Mouse (Mus musculus): ENCODE measurements around the gene Ssbp3. TPM values are rescaled to one million over a fixed set of nuclear protein-coding genes. Genes with fewer than 3 reads are reported as not detected.

Gene Ssbp3
- polyA plus RNA-seq, 1 experiment: 121 TPM

GRCm38 (mm10) chr4:107019027-107019426 is 108.5 kb downstream of the Ssbp3 start:
- TF ChIP-seq CTCF (IDR thresholded peaks at IDR 0.05; ENCODE audit: extremely low read depth, insufficient read depth, low read length) (no peak), POLR2A (IDR thresholded peaks at IDR 0.05; ENCODE audit: extremely low read depth, insufficient read depth, low read length) (no peak)
- Histone ChIP-seq H3K4me1 (ENCODE audit: control insufficient read depth, insufficient read depth, low read length) (peaks cover 10% of the 10 kb centered on the region; the same call in 1 of the 2 replicates), H3K27ac (ENCODE audit: insufficient read depth, low read length) (no peak overlapping the region), H3K4me3 (ENCODE audit: insufficient read depth, low read length) (no peak overlapping the region)

DNA sequence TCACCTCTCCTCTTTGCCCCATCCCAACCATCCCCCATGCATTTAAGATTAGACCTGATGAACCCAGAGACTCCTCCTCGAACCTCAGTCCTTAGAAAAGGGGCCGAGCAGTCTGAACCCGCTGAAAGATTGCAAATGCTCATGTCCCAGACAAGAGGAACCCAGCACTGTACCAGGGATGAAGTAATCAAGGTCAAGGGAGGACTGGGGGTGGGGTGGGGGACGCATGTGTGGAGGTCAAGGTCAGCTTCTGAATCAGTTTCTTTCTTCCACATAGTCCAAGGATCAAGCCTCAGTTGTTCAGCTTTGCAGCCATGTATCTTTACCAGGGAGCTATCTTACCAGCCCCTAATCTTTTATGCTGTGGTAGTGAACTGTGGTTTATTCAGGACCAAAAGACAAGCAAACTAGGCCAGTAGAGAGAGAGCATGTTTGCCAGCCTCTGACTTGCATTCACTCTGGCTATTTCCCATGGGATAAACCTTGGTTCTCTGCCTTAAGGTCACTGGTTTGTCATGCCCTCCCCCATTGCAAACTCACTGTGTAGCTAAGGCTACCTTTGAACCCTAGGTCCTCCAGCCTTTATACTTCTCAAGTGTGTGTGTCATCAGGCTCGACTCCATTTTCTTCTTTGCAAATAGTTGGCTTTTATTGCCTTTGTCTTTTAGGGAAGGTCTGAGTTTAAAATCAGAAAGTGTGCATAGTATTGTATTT is 109.9 kb downstream of the Ssbp3 start:
- no peak overlapping the region for H3K27ac ChIP-seq (ENCODE audit: insufficient read depth, low read length)
- TF ChIP-seq POLR2A (IDR thresholded peaks at IDR 0.05; ENCODE audit: extremely low read depth, insufficient read depth, low read length): no peak
- no peak for TF ChIP-seq CTCF (IDR thresholded peaks at IDR 0.05; ENCODE audit: extremely low read depth, insufficient read depth, low read length)
- H3K4me1 ChIP-seq (ENCODE audit: control insufficient read depth, insufficient read depth, low read length): peaks cover 8% of the 10 kb centered on the region; the same call in 1 of the 2 replicates
- H3K4me3 ChIP-seq (ENCODE audit: insufficient read depth, low read length): no peak overlapping the region

DNA sequence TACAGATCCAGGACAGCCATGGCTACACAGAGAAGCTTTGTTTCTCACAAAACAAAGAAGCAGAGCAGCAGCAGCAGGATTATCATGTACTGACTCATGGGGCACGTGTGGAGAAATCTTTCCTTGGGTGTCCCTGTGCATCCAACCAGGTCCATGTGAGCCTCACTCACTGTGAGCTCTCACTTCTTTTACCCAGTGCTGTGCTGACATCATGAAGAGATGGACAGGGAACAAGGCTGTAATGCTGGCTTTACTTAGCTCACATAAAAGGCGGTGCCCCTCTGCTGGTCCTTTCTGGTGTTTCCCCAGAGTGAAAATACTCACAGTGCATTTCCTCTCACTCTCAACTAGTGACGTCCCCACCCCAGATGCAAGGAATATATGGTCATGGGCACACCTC is 111.0 kb downstream of the Ssbp3 start:
- H3K27ac ChIP-seq (ENCODE audit: insufficient read depth, low read length): no peak overlapping the region
- H3K4me3 ChIP-seq (ENCODE audit: insufficient read depth, low read length): no peak overlapping the region
- H3K4me1 ChIP-seq (ENCODE audit: control insufficient read depth, insufficient read depth, low read length): peaks cover 7% of the 10 kb centered on the region; the same call in 1 of the 2 replicates
- no peak for TF ChIP-seq CTCF (IDR thresholded peaks at IDR 0.05; ENCODE audit: extremely low read depth, insufficient read depth, low read length)
- TF ChIP-seq POLR2A (IDR thresholded peaks at IDR 0.05; ENCODE audit: extremely low read depth, insufficient read depth, low read length): no peak

DNA sequence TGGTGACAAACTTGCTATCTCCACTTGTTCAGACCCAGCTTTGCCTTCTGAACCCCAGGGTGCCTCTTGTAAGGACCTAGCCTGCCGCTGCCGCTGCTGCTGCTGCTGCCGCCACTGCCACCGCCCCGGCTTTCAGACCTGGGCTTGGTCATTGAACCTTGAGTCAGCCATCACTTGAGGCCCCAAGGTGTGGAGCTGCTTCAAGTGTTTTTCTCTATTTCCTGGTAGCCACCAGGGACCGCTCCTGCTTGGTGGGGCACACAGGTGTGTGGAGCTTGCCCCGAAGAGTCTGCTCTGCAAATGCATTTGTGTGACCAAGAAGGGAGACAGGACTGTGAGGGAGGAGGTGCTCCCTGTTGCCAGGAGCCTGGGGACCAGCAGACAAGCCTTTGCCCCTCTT is 114.4 kb downstream of the Ssbp3 start:
- Histone ChIP-seq H3K4me1 (ENCODE audit: control insufficient read depth, insufficient read depth, low read length) (no peaks in the 10 kb centered on the region), H3K27ac (ENCODE audit: insufficient read depth, low read length) (no peak overlapping the region), H3K4me3 (ENCODE audit: insufficient read depth, low read length) (no peak overlapping the region)
- TF ChIP-seq CTCF (IDR thresholded peaks at IDR 0.05; ENCODE audit: extremely low read depth, insufficient read depth, low read length) (no peak), POLR2A (IDR thresholded peaks at IDR 0.05; ENCODE audit: extremely low read depth, insufficient read depth, low read length) (no peak)

DNA sequence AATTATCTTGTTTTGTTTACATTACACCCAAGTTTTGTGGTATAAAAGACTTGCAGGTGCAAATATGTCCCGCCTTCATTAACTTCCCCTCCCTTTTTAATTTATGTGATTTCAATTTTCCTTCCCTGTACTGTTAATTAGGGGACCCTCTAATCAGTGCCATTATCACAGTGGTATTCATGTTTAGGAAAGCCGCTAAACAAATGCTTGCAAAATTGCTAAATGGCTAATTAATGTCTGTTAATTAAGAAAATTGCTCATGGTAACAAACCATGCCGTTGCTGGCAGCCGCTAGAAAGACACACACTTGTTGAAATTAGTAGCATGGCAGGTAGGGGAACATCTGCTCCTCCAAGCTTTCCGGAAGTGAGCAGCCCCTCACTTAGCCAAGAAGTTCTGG is 114.9 kb downstream of the Ssbp3 start:
- Histone ChIP-seq H3K4me1 (ENCODE audit: control insufficient read depth, insufficient read depth, low read length) (no peaks in the 10 kb centered on the region), H3K4me3 (ENCODE audit: insufficient read depth, low read length) (no peak overlapping the region), H3K27ac (ENCODE audit: insufficient read depth, low read length) (no peak overlapping the region)
- no peak for TF ChIP-seq CTCF (IDR thresholded peaks at IDR 0.05; ENCODE audit: extremely low read depth, insufficient read depth, low read length)

DNA sequence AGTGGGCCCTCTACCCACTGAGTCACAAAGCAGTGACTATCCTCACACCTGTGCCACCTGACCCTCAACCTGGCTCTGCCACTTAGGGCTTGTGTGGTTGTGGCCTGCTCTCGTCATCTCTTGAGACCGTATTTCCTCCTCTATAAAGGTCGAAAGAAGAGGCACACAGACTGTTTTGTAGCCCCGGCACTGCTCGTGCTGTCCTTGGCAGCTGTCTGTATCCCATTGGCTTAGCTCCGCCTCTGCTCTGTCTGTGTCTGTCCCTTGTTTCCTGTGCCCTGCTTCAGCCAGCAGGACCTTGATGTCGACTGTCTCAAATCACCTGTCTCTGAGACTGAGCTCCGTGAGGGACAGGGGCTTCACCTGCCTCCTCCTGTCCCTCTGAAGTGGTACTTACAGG is 116.0 kb downstream of the Ssbp3 start:
- Histone ChIP-seq H3K27ac (ENCODE audit: insufficient read depth, low read length) (no peak overlapping the region), H3K4me1 (ENCODE audit: control insufficient read depth, insufficient read depth, low read length) (no peaks in the 10 kb centered on the region), H3K4me3 (ENCODE audit: insufficient read depth, low read length) (no peak overlapping the region)
- no peak for TF ChIP-seq CTCF (IDR thresholded peaks at IDR 0.05; ENCODE audit: extremely low read depth, insufficient read depth, low read length)
- no peak for TF ChIP-seq POLR2A (IDR thresholded peaks at IDR 0.05; ENCODE audit: extremely low read depth, insufficient read depth, low read length)

DNA sequence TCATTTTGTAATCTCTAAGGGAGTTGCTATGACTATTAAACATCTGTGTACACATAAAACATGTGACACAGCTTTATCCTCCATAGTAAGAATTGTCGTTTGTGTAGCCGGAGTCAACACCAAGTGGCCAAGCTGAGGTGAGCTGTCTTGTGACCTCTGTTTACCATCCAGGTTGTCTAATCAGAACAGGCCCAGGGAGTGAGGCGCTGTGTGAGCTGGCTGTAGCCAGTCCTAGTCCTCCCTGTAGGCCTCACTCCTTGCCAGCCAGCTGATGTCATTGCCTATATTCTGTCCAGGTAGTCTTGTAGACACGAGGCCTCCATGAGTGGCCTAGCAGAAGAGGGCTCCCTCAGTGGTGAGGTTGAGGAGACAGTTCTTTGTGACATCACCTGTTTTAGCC is 125.2 kb downstream of the Ssbp3 start:
- H3K27ac ChIP-seq (ENCODE audit: insufficient read depth, low read length): no peak overlapping the region
- TF ChIP-seq POLR2A (IDR thresholded peaks at IDR 0.05; ENCODE audit: extremely low read depth, insufficient read depth, low read length): no peak
- TF ChIP-seq CTCF (IDR thresholded peaks at IDR 0.05; ENCODE audit: extremely low read depth, insufficient read depth, low read length): no peak
- H3K4me3 ChIP-seq (ENCODE audit: insufficient read depth, low read length): no peak overlapping the region
- 0 out of 2 replicates have a peak, but pooled peaks cover 2% of the 10 kb centered on the region for H3K4me1 ChIP-seq (ENCODE audit: control insufficient read depth, insufficient read depth, low read length)

DNA sequence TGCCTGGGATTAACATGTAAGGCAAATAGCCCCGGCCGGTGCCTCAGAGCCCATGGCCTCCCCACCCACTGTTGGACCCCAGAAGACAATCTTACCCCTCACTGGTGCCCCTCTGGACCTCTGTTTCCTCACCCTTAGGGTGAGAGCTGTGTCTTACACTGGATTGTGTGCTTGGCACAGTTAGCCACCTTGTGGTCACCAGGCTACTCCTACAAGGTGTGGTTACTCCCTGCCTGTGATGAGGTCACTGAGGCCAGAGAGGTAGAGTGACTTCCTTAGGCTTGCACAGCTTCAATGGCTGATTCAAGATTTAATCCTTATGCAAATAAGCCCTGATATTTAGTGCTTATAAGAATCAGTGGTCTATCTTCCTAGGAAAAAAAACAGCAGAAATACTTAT is 126.5 kb downstream of the Ssbp3 start:
- no peak for TF ChIP-seq POLR2A (IDR thresholded peaks at IDR 0.05; ENCODE audit: extremely low read depth, insufficient read depth, low read length)
- no peak for TF ChIP-seq CTCF (IDR thresholded peaks at IDR 0.05; ENCODE audit: extremely low read depth, insufficient read depth, low read length)
- Histone ChIP-seq H3K4me3 (ENCODE audit: insufficient read depth, low read length) (no peak overlapping the region), H3K27ac (ENCODE audit: insufficient read depth, low read length) (no peak overlapping the region), H3K4me1 (ENCODE audit: control insufficient read depth, insufficient read depth, low read length) (0 out of 2 replicates have a peak, but pooled peaks cover 2% of the 10 kb centered on the region)

DNA sequence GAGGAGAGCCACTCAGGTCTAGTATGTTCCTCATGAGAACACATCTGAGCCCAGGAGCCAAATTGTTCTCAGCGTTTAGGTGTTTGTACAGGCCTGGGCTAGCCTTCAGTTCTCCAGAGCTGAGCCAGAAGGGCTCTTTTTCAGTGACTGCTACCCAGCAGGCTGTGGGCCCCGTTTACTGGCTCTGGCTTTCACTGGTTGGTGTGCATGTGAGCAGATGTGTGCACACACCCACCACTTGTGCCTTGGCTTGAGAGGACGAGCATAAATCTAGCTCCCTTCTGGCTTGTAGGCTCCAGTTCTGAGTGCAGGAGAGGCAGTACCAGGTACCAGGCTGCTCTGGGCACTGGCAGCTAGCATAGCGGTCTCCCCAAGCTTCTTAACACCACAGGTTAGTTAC is 127.8 kb downstream of the Ssbp3 start:
- TF ChIP-seq POLR2A (IDR thresholded peaks at IDR 0.05; ENCODE audit: extremely low read depth, insufficient read depth, low read length) (0 out of 2 replicates have a peak, but pooled peaks have one; percentile 27), CTCF (IDR thresholded peaks at IDR 0.05; ENCODE audit: extremely low read depth, insufficient read depth, low read length) (no peak)
- Histone ChIP-seq H3K27ac (ENCODE audit: insufficient read depth, low read length) (no peak overlapping the region), H3K4me3 (ENCODE audit: insufficient read depth, low read length) (no peak overlapping the region), H3K4me1 (ENCODE audit: control insufficient read depth, insufficient read depth, low read length) (0 out of 2 replicates have a peak, but pooled peaks cover 2% of the 10 kb centered on the region)

GRCm38 (mm10) chr4:107039270-107039669 is 128.8 kb downstream of the Ssbp3 start:
- TF ChIP-seq POLR2A (IDR thresholded peaks at IDR 0.05; ENCODE audit: extremely low read depth, insufficient read depth, low read length): no peak
- no peak for TF ChIP-seq CTCF (IDR thresholded peaks at IDR 0.05; ENCODE audit: extremely low read depth, insufficient read depth, low read length)
- H3K4me1 ChIP-seq (ENCODE audit: control insufficient read depth, insufficient read depth, low read length): peaks cover 2% of the 10 kb centered on the region; the same call in 1 of the 2 replicates
- H3K4me3 ChIP-seq (ENCODE audit: insufficient read depth, low read length): no peak overlapping the region
- H3K27ac ChIP-seq (ENCODE audit: insufficient read depth, low read length): no peak overlapping the region

Measured in cortical plate, adult 2 months (tissue).